Mouse (Mus musculus): Measurements from ENCODE around the gene Defb15. TPM values are rescaled to one million over a fixed set of nuclear protein-coding genes. Genes with fewer than 3 reads are reported as not detected.
"Not testable (repeated sequence)": the region's sequence is repeated elsewhere in the genome, so short reads cannot be mapped to it uniquely, and the experiment has no call there.

Gene Defb15
- polyA plus RNA-seq, 1 experiment from 2014 or later: not detected

DNA sequence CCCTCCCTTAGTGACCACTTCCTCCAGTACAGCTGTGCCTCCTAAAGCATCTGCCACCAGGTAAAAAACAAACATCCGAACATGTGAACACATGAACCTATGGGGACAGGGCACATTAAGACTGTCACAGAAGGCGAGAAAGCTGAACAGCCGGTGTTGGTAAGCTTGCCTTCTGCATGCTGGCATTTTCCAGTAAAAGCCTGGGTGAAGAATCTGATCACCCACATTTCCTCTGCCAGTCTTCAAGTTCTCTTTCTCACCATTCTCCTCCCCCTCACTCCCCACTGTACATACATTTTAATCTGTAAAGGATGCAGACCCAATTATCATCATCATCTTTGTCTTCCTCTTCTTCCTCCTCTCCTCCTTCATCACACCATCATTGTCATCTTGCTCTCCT lies 16.9 kb downstream of the Defb15 start:
- ATAC-seq (ENCODE audit: low FRiP score, low read depth): no peak
- no peak overlapping the region for H3K4me3 ChIP-seq
- no peaks in the 10 kb centered on the region for H3K36me3 ChIP-seq
- H3K9me3 ChIP-seq: no peaks in the 10 kb centered on the region
- no peaks in the 10 kb centered on the region for H3K4me1 ChIP-seq
- no peaks in the 10 kb centered on the region for H3K27me3 ChIP-seq (replicated peaks)
- H3K4me2 ChIP-seq (replicated peaks): no peak overlapping the region
- no peak overlapping the region for H3K27ac ChIP-seq
- H3K9ac ChIP-seq: no peak overlapping the region
- 90% methylated on average over 3 of the region's 3 CpGs for whole genome bisulfite sequencing

GRCm38 (mm10) chr8:21912554-21912953 lies 20.0 kb downstream of the Defb15 start:
- Histone ChIP-seq H3K4me2 (replicated peaks) (no peak overlapping the region), H3K27me3 (replicated peaks) (no peaks in the 10 kb centered on the region), H3K9me3 (no peaks in the 10 kb centered on the region), H3K27ac (no peak overlapping the region), H3K9ac (no peak overlapping the region), H3K4me3 (no peak overlapping the region), H3K4me1 (no peaks in the 10 kb centered on the region), H3K36me3 (no peaks in the 10 kb centered on the region)
- WGBS: 31% methylated on average over 2 of the region's 2 CpGs
- no peak for ATAC-seq (ENCODE audit: low FRiP score, low read depth)

- Histone ChIP-seq H3K27me3 (replicated peaks) (no peaks in the 10 kb centered on the region), H3K4me2 (replicated peaks) (no peak overlapping the region), H3K9ac (no peak overlapping the region)
Measured at GRCm38 (mm10) chr8:21911931-21912330, 20.6 kb downstream of the Defb15 start.

GRCm38 (mm10) chr8:21906290-21906689 lies 26.2 kb downstream of the Defb15 start, which contains the start of gene Defb11:
Gene Defb11 (minus strand): TSS chr8:21906412.
- H3K27ac ChIP-seq; H3K9me3 ChIP-seq; H3K9ac ChIP-seq; ATAC-seq (ENCODE audit: low FRiP score, low read depth); H3K36me3 ChIP-seq; H3K4me3 ChIP-seq; H3K4me2 ChIP-seq (replicated peaks); H3K27me3 ChIP-seq (replicated peaks); H3K4me1 ChIP-seq: not testable (repeated sequence)

More at GRCm38 (mm10) chr8:21911931-21912330, 20.6 kb downstream of the Defb15 start:
- Histone ChIP-seq H3K4me1 (no peaks in the 10 kb centered on the region), H3K4me3 (no peak overlapping the region), H3K9me3 (no peaks in the 10 kb centered on the region), H3K36me3 (no peaks in the 10 kb centered on the region), H3K27ac (no peak overlapping the region)
- 12% methylated on average over 1 of the region's 1 CpGs for WGBS
- no peak for ATAC-seq (ENCODE audit: low FRiP score, low read depth)

DNA sequence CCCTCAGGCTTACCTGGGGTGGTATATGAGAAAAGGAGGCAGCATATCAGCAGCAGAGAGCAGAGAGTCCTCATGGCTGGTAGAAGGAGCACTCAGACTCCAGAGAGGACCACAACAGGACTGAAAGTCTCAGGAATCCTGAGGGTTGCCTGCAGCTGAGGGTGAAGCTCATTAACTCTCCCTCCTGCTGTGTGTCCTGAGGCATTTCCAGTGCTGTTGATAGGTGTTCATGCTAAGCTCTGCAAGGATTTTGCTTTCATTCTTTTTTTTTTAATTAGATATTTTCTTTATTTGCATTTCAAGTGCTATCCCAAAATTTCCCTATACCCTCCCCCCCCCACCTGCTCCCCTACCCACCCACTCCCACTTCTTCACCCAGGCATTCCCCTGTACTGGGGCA lies 47.2 kb downstream of the Defb15 start, which contains the start of gene Defb9:
Gene Defb9, minus strand, starts transcription at position 101 of the 400 bp plus-strand sequence.
- not testable (repeated sequence) for ATAC-seq (ENCODE audit: low FRiP score, low read depth); H3K27ac ChIP-seq; H3K4me1 ChIP-seq; H3K27me3 ChIP-seq (replicated peaks); H3K4me3 ChIP-seq; H3K36me3 ChIP-seq; H3K9ac ChIP-seq; H3K9me3 ChIP-seq; H3K4me2 ChIP-seq (replicated peaks)

Other genes starting within 250 kb of the Defb15 start
- not detected in 2 replicates for gene AY761184, start 229.1 kb downstream of the Defb15 start, polyA plus RNA-seq (2016; fragmentation: Nextera tagmentation; extraction: Ambion mirVana)
- gene Defa24, start 198.2 kb downstream of the Defb15 start, polyA plus RNA-seq (2016; fragmentation: Nextera tagmentation; extraction: Ambion mirVana): not detected in 2 replicates
- gene Defb50, start 109.2 kb downstream of the Defb15 start, polyA plus RNA-seq (2016; fragmentation: Nextera tagmentation; extraction: Ambion mirVana): not detected in 2 replicates
- not detected in 2 replicates for gene Defb2, start 92.8 kb downstream of the Defb15 start, polyA plus RNA-seq (2016; fragmentation: Nextera tagmentation; extraction: Ambion mirVana)
- gene Defb10, start 73.8 kb downstream of the Defb15 start, polyA plus RNA-seq (2016; fragmentation: Nextera tagmentation; extraction: Ambion mirVana): not detected in 2 replicates
- gene Defb9, start 47.3 kb downstream of the Defb15 start, polyA plus RNA-seq (2016; fragmentation: Nextera tagmentation; extraction: Ambion mirVana): not detected in 2 replicates
- not detected in 2 replicates for gene Defb11, start 26.3 kb downstream of the Defb15 start, polyA plus RNA-seq (2016; fragmentation: Nextera tagmentation; extraction: Ambion mirVana)
- gene Defb35, start 5.6 kb upstream of the Defb15 start, polyA plus RNA-seq (2016; fragmentation: Nextera tagmentation; extraction: Ambion mirVana): not detected in 2 replicates
- gene Defb13, start 14.1 kb upstream of the Defb15 start, polyA plus RNA-seq (2016; fragmentation: Nextera tagmentation; extraction: Ambion mirVana): not detected in 2 replicates
- gene Fam90a1a, start 26.0 kb upstream of the Defb15 start, polyA plus RNA-seq (2016; fragmentation: Nextera tagmentation; extraction: Ambion mirVana): not detected in 2 replicates
- gene Ccdc70, start 37.1 kb upstream of the Defb15 start, polyA plus RNA-seq (2016; fragmentation: Nextera tagmentation; extraction: Ambion mirVana): not detected in 2 replicates
- gene Atp7b, start 127.6 kb upstream of the Defb15 start, polyA plus RNA-seq (2016; fragmentation: Nextera tagmentation; extraction: Ambion mirVana): 1.5 and 1.7 TPM in 2 replicates
- 20.9 and 30.2 TPM in 2 replicates for gene Alg11, start 128.0 kb upstream of the Defb15 start, polyA plus RNA-seq (2016; fragmentation: Nextera tagmentation; extraction: Ambion mirVana)
- gene Nek5, start 192.3 kb upstream of the Defb15 start, polyA plus RNA-seq (2016; fragmentation: Nextera tagmentation; extraction: Ambion mirVana): not detected in 2 replicates
- gene Nek3, start 233.7 kb upstream of the Defb15 start, polyA plus RNA-seq (2016; fragmentation: Nextera tagmentation; extraction: Ambion mirVana): 8.1 and 8.8 TPM in 2 replicates

Measured in neural tube, embryonic 12.5 days (tissue).